Mouse (Mus musculus): ENCODE measurements around the gene Msx3.

Gene Msx3

DNA sequence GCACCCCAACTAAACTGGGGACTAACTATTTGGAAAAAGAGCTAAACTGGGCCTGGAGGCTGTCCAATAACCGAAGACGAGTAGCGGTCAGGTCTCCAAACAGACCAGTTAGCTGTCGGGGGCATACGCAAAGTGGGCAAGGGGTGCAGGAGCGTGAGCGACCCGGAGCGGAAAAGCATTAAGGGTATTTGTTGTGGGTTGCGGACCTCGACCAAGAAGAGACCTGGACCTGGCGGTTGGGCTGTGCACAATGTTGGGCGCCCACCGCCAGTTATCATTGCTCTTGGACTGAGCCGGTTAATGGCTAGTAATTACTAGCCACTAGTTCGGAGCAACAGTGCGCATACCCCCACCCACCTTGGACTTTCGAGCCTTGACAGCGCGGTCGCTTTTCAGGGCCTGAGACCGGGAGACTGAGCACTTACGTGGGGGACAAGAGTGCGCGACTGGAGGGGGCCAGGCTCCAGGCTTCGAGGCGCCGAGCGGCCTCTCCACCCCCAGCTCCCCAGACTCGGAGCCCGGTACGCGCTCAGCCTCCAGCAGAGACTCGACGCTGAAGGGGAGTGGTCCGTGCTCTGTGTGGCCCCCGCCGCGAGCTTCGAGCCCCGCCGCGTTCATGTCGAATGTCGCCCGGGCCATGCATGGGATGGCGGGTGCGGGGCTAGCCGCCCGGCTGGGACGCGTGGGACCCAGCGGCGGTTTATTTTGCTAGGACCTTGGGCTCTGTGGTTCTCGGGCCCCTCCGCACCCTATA, at the start of gene Msx3:
TSS of gene Msx3 (minus strand) at position 729 of the 754 bp plus-strand sequence.
- no peak for DNase-seq (ENCODE audit: low read depth, low spot score)

DNA sequence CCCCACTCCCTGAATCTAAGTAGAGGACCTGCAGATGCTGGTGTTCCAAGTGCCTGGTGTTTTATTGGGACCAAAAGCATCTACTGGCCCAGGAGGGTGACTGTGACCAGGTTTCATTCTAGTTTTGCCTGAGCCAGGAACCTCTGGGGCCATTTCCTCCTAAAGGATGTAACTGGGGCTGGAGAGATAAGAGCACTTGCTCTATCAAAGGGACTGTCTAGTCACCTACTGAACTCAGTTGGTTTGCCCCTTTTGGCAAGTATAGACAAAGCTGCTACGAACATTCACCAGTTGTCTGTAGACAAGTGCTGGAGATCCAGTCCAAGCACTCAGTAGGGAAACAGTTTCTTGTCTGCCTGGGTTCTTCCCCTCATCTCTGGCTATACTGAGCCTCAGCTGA, 49.6 kb upstream of the Msx3 start:
- no peak for DNase-seq (ENCODE audit: low read depth, low spot score)

DNA sequence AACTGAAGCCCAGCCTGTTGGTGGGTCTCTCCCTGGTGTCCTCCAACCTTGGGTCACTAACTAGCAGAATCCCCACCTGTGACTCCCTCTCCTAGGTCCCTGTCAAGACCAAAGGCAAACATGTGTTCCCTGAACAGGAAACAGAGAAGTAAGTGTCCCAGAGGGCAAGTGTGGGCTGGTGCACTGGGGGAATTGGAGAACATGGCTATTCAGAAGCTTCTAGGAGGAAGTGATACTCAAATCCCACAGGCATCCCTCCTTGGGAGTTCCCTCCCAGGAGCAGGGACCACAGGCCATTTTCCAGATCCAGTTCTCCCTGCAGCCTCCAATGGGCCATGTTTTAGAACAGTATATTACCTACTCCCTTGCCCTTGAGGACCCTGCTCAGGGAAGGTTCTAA, 47.2 kb upstream of the Msx3 start:
- DNase-seq (ENCODE audit: low read depth, low spot score), result no peak

DNA sequence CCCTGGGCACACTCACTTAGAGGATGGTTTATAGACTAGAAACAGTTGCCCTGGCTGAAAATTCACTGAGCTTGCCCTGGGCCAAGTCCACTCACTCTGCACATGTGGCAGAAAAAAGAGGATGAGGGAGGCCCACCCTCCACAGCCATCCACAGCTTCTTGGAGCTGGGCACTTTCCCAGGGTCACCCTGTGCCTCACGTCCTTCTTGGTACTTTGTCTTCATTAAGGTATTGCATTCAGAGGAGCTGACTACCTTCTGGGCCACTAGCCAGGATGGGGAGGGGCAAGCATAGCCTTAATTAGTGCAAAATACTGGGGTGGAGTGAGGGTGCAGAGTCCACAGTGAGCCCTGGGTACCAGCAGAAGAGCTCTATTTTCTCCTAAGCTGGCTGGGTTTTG, 46.7 kb upstream of the Msx3 start:
- DNase-seq (ENCODE audit: low read depth, low spot score), result no peak

DNA sequence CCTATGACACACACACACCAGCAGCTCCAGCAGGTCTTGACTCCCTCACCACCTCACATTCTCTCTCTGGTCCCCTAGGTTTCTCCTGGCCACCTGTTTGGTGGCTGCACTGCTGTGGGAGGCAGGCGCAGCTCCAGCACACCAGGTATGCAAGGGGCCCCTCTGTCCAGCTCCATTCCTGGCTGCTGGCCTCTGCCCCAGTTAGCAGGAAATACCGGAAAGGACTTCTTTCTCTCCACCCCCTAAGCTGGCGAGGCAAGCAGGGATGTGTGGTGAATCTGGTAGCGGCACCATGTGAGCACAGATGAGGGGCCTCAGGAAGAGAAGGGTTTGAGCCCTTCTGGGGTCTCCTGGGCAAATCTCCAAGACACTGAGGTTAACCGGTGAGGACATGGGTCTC, 46.1 kb upstream of the Msx3 start:
- no peak for DNase-seq (ENCODE audit: low read depth, low spot score)

DNA sequence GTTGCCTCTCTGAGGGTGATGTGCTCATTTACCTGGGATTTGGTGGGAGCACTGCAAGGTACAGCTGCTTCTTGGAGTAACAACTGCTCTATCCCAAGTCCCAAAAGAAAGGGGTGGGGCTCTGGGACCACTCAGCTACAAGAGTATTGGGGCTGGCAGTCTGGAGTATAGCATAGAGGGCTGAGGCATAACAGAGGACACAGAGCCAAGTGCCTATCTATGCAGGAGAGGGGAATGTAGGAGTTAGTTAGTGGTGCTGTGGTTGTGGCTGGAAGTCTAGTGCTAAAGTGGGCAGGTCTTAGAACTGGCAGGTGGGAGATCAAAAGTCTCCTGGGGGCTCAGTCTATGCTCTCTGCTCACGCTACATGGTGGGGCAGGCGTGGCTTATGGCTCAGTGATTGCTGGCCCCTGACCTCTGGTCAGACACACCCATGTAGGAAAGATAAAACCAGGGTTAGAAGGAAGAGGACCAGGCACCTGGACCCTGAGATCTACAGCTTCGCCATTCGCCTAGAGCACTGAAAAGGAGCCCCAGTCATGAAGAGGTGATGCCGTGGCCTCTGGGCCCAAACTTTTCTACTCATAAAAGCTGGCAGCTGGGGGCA, 44.1 kb upstream of the Msx3 start, which contains the start of gene Prap1:
TSS of gene Prap1 (plus strand) at position 472 of the 605 bp plus-strand sequence.
- DNase-seq (ENCODE audit: low read depth, low spot score), result no peak

DNA sequence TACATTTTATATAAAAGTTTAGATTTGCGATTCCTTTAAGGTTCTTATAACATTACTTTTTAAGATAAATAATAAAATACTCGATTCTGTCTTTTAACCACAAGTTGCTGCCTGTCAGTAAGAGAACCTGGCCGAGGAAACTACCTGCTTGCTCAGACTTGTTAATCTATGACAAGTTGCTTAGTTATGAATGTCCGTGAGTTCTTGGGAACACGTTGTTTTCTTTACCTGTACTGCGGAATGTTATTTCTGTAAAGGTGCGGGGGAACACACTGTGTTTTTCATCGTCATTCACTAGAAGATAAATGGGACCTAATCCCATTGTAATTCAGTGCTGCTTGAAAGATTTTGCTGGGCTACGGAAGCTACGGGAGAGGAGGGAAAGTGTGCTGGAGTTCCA, 41.7 kb upstream of the Msx3 start:
- DNase-seq (ENCODE audit: low read depth, low spot score), result no peak

DNA sequence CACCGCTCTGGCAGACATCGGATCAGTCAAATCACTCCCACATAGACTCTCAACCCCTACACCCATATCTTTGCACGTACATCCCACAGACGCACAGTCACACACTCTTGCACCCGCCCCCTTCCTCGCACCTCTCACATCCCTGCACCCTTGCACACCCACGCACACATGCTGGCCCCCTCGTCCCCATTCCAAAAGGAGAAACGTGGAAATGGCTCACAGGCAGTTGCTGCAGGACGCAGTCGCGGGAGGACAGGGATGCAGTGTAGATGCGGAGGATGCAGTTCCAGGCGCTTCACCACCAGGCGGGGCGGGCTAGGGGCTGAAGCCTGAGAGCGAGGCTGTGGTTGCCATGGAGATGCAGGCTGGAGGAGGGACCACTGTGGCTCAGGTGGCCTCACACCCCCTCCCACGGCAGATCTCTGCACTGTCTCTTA, 33.4 kb upstream of the Msx3 start, which contains the start of gene Caly:
TSS of gene Caly (minus strand) at position 307 of the 437 bp plus-strand sequence.
- peak; percentile 91 for DNase-seq (ENCODE audit: low read depth, low spot score)

DNA sequence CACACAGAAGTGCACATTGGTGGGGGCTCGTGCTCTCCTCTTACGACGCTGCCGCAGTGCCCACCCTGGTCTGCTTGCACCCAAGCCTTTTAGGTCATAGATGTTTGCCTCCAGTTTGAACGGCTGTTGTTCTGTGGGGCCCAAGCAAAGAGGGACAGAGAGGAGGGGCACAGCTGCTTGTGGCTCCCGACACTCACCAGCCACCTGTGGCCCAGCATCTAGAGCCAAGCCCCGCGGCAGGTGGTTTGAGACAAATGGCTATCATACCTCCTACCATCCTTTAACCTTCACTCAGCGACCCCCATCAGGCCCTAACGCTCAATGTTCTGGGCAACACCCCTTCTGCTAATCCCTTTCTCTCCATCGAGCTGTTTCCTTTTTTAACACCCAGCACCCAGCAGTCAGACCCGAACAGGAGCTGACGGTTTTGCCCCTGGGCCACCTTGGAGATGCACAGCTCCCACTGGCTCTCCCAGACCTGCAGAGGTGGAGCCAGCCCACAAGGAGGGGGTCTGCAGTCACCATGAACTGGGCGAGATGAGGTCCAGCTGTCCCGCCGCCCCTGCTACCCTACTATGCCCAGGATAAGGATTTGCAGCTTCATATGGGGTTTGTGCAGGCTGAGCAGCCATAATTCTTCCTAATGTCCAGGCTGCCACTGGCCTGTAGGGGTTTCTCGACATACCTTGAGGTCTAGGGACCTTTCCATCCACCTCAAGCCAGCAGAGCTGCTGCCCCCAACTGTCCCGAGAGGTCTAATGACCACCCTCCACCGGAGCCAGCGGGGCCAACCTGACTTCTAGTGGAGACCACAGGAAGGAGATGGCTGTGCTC, 32.7 kb upstream of the Msx3 start:
- no peak for DNase-seq (ENCODE audit: low read depth, low spot score)

DNA sequence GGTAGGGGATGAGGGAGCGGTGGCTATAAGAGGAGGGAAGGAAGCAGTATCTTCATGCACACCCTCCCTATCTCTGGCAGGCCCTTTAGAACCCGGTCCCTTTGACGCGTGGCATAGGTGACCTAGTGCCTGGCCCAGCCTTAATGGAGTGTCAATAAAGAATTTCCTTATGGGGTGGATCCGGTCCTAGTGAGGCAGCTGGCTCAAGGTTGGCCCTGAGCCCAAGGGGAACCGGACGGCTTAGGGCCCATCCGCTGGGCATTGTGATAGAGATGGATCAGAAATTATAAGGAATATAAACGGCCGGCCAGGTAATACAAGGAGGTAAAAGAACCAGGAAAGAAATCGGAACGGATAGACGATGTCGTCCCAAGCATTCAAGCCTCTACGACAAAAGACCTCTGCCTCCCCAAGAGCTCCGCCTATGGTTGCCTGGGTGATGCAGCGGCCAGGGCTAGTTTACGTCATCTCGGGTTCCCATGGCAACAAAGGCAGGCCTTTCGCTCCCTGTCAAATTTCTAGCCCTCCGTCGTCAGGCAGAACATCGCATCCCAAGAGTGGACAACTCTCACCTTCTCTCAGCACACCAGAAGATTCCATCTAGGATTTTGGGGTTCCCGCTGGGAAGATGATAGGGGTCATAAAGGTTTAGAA, 31.7 kb upstream of the Msx3 start:
- DNase-seq (ENCODE audit: low read depth, low spot score), result peak; percentile 92

DNA sequence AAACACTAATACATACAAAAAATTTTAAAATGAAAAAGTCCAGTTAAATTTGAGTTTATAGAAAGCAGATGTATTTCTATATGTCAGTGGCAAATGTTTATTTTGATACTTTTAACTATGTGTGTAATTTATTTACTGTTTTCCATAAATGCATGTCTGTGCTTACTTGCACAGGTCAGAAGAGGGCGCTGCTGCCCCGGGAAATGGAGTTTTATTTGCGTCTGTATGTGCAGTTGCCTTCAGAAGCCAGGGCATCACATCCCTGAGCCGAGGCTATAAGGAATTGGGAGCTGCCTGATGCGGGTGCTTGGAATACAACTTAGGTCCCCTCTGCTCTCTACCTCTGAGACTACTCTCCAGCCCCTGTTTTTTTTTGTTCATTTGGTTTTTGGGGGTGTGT, 29.8 kb upstream of the Msx3 start:
- peak; percentile 82 for DNase-seq (ENCODE audit: low read depth, low spot score)

DNA sequence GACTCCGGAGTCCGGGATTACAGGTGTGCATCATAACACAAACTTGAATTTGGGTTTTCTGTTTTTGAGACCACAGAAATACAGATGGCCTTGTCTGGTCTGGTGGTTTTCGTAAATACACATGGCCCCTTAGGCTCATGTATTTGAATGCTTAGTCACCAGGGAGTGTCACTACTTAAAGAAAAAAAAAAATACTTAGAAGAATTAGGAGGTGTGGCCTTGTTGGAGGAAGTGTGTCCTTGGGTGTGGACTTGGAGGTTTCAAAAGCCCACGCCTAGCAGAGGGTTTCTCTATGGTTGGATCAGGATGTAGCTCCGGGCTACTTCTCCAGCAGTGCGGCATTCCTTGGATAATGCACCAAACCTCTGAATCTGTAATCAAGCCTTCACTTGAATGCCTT, 28.8 kb upstream of the Msx3 start:
- peak; percentile 65 for DNase-seq (ENCODE audit: low read depth, low spot score)

DNA sequence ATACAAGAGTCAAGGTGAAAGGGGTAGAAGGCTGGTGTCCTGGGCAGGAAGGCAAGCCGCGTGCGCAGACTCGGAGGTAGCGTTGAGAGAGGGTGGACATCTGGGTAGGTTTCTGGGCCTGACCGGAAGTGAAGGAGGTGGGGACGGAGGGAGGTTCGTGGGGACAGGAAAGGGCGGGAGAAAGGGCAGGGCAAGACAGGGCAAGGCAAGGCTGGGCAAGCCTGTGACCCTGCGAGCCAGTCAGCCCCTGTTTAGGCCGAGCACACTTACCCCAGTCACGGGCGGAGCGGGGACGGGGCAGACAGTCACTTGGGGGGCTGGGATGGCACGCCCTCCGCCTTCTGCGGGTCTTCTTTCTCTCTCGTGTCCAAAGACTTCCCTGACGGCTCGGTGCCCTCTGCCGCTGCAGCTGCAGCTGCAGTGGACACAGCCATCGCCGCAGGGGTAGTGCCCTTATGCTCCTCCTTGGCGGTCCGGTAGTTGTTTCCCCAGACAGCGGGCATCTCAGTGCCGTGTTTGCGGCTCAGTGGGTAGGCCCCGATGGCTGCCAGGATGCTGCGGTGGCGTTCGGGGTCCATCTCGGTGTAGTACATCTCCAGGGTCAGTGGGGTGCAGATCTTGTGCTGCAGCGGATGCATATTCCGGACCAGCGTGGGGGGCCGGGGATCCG, 21.3 kb upstream of the Msx3 start:
- DNase-seq (ENCODE audit: low read depth, low spot score), result no peak

DNA sequence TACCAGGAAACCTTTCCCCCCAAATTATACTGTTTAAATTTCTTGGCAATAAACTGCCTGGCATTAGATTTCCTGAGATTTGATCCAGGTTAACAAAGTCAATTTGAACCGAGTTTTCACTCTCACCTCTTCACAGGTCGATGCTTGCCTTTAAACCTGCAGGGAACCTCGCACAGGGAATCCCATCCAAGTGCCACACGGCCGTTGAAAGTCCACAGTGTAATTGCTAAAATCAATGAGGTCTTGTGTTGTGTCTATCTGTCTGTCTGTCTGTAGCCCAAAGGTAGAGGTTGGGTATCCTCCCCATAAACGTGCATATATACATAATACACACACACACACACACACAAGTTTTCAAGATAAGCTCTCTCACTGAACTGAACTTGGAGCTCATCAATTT, 18.5 kb upstream of the Msx3 start:
- DNase-seq (ENCODE audit: low read depth, low spot score), result no peak

DNA sequence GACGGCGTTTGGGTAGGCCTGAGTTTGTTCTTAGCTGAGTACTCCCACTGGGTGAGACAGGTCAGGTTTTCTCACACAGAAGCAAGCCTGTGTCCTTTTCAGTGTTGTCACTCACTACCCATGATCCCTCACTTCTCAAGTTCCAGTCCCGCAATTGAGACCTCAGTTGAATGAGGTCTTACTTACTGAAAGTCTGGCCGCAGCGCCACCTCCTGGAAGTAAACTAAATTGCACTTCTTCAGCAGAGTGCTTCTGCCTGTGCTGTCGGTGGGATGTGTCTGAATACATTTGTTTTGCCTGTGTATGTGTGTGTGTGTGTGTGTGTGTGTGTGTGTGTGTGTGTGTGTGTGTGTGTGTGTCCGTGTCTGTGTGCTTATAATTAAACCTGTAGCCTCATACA, 14.2 kb upstream of the Msx3 start:
- DNase-seq (ENCODE audit: low read depth, low spot score), result peak; percentile 88

DNA sequence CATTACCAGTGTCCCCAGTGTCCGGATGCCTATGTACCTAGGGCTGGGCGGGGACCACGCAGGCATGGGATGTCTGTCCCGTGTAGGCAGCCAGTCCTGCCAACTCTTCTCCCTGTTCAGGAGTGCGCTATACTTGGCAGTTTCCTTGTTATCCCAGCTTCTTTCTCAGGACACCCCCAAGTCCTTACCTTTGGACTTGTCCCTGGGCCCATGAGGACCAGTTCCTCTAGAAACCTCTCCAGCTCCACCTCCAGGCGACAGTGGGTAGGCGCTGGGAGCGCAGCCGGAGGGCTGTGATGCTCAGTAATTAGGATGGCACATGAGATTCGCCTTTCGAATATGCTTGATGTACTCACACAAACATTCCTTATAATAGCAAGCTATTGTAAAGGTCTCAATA, 13.4 kb upstream of the Msx3 start:
- peak; percentile 49 for DNase-seq (ENCODE audit: low read depth, low spot score)

DNA sequence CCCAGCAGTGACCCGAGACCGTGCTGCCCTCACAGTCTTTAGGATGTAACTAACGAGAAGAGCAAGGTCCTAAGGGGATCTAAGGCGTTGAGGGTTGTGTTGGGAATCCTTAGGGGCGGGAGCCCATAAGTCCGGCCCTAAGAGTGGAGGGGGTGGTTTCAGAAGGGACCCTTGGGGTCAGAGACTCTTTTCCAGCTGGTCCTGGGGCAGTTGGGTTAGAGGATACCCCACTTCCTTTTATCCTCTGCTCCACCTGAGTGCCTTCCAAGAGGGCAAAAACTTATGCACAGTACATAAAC, 12.9 kb upstream of the Msx3 start:
- no peak for DNase-seq (ENCODE audit: low read depth, low spot score)

DNA sequence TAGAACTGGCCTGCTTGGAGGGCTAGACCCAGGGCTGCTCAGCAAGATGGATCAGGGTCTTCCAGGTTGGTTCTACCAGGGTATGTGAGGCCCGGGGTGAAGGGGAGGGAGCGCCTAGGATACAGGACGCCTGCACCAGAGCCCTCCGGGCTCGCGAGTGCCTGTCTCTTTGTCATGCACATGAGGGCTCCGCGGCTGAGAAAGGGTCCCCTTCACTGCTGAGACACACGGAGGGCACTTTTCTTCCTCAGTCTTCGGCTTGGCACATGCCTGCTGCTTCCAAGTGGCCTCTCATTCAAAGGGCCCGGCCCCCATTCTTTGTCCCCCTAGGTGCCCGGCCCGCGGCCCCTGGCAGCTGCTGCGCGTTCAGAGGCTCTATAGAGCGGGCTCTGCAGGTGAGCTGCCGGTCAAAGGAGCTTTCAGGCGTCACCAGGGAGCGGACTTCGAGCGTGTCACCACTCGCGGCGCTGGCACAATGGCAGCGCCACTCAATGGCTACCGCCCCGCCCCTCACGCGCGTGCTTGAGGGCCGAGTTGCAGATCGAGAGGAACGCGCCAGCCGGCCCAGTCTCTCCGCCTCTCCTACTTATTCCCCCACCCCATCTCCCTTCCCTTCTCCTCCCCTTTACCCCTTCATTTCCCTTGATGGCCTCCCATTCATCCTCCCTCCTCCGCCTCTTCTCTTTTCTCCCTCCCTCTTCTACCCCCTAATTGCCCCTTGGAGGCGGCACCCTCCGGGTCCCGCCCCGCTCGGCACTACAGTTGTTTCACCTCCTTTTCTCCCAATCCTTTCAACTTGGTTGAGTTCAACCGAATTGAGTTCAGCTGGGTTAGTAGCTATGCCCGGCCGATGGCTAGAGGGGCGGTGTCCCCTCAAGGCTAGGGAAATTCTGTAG, 12.3 kb upstream of the Msx3 start:
- DNase-seq (ENCODE audit: low read depth, low spot score), result peak; percentile 63

DNA sequence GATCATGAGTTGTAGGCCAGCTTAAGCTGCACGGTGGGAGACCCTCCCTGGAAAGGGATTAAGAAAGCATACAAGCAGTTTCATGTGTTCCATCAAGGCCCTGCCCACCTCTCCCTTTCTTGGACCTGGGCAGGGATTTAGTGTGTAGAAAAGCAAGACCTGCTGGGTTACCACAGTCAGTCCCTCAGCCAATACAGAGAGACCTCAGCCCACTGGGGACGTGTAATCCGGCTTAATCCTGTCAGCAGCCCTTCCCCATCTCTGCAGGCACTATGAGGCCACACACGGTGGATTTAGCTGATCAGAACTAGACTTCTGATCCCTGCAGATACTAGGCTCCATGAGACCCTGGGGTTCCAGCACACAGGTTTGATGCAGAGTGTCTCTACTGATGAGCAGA, 10.7 kb upstream of the Msx3 start:
- DNase-seq (ENCODE audit: low read depth, low spot score), result no peak

DNA sequence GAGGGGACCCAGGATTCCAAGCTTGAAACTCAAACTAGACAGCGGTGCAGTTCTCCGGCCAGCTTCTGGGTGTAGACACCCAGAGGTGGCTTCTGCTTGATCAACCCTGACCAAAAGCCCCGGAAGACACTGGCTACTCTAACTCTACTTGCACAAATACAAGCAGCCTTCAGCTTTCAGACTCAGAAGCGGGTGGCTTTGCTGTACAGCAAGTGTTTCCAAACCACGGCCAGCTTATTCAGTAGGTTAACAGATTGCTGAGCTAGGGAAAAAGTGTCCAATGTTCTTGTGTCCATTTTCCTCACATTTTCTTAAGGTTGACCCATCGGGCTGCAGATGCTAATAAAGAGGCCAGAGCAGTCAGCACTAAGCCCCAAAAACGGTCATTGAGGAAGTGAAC, 9.6 kb upstream of the Msx3 start:
- DNase-seq (ENCODE audit: low read depth, low spot score), result no peak

Measured in R1 (cell line).